Mouse (Mus musculus) kidney, embryonic 16.5 days (tissue): ENCODE measurements around the gene Kcnmb4. TPM values are rescaled to one million over a fixed set of nuclear protein-coding genes. Genes with fewer than 3 reads are reported as not detected.

Source experiments
- ATAC-seq: fragments of 200-750 bp; cut with Nextera tagmentation; 2 replicates; pipeline ENCODE4 v1.8.0; 2017; ENCODE audit warnings: moderate TSS enrichment; ENCODE audit not compliant: low FRiP score, low TSS enrichment
- H3K27ac ChIP-seq: fragments of 300-500 bp; sonication (generic); 2 replicates; pipeline ENCODE4 v1.5.1; 2014; ENCODE audit warnings: low read length
- H3K27me3 ChIP-seq: fragments of 300-500 bp; sonication (generic); 2 replicates; pipeline ENCODE4 v1.6.1; 2014; ENCODE audit warnings: low read length, control low read depth, mixed read lengths; ENCODE audit not compliant: insufficient read depth
- H3K36me3 ChIP-seq: fragments of 300-500 bp; sonication (generic); 2 replicates; pipeline ENCODE4 v1.6.1; 2014; ENCODE audit warnings: low read length, control low read depth, mixed read lengths; ENCODE audit not compliant: insufficient read depth
- H3K4me1 ChIP-seq: fragments of 300-500 bp; sonication (generic); 2 replicates; pipeline ENCODE4 v1.6.1; 2014; ENCODE audit warnings: low read length, control low read depth, mixed read lengths; ENCODE audit not compliant: insufficient read depth
- H3K4me2 ChIP-seq: fragments of 300-500 bp; sonication (generic); replicated peaks from 2 replicates; pipeline ENCODE4 v1.6.1; 2014; ENCODE audit warnings: low read depth, low read length
- H3K4me3 ChIP-seq: fragments of 300-500 bp; sonication (generic); 2 replicates; pipeline ENCODE4 v1.5.1; 2014; ENCODE audit warnings: mild to moderate bottlenecking, low read length
- H3K9ac ChIP-seq: fragments of 300-500 bp; sonication (generic); replicated peaks from 2 replicates; pipeline ENCODE4 v1.6.1; 2014; ENCODE audit warnings: low read length
- H3K9me3 ChIP-seq: fragments of 300-500 bp; sonication (generic); 2 replicates; pipeline ENCODE4 v1.6.1; 2016; ENCODE audit warnings: low read length, control low read depth
- WGBS: fragments of 180-500 bp; shearing (Covaris S2); extraction: QIAGEN DNeasy Blood & Tissue Kit; methylation state at CpG from one replicate; pipeline ENCODE4 v1.1.7; 2014; 5-methylcytosine and 5-hydroxymethylcytosine counted together
- polyA plus RNA-seq: library from polyadenylated mRNA; unstranded; fragments of >200 nt; fragmentation: Nextera tagmentation; extraction: Ambion mirVana; gene quantifications from 2 replicates; pipeline ENCODE4 v1.2.1, GENCODE M21; 2015

The Kcnmb4 gene
- polyA plus RNA-seq, 1 experiment from 2014 or later: 4.2 TPM

DNA sequence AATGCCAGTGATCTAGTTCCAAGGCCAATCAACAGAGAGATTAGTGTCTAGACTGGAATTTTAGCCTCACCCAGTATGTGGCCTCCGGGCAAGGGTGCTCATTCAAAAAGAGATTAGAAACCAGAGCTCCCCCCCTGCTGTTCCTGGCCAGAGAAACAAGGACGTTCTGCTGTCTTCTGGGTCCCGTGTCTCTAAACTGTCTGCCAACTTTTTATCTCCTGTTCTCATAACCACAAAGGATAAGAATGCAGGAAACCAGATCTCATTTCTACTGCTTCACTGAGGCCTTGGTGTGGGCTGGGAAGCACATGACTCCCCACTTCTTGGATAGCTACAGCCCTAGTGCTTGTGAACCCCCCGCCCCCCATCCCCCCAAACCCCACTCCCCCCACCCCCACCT lies 79.1 kb downstream of the Kcnmb4 start:
- ATAC-seq: no peak

DNA sequence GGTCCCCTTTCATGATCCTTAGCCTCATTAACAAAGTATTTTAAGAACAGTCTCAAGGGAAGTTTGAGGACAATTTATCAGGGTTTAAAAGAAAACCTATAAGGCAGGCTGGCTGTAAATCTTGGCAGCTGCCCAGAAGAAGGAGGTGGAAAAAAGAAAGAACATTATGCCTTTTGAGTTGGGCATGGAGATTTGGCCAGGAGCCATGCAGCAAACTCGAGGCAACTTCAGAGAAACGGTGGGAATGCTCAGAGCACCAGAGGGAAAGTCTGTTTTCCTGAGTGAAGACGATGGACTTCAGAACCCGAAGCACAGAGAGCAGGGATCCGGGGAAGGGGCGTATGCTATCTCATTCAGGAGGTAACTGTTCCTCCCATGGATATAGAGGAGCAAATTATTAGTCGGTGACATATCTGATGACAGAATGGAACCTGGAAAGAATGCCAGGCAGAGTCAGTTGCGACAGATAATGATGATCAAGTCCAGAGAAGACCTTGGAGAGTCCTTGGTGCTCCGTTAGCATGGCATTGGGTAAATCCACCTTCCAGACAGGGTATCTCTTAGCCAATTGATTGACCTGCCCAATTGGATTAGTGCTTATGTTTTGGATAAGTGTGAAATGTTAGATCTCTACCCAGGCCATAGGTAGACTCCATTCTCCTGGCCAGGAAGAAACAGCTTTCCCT lies 79.7 kb downstream of the Kcnmb4 start:
- Histone ChIP-seq H3K27ac (no peak overlapping the region), H3K9ac (no peak overlapping the region), H3K4me3 (no peak overlapping the region), H3K4me1 (peaks cover 8% of the 10 kb centered on the region; the same call in 1 of the 2 replicates), H3K9me3 (no peaks in the 10 kb centered on the region), H3K27me3 (no peaks in the 10 kb centered on the region), H3K36me3 (no peaks in the 10 kb centered on the region), H3K4me2 (no peak overlapping the region)
- ATAC-seq: no peak
- 75% methylated on average over 9 of the region's 9 CpGs for WGBS

More for the DNA sequence above, 79.1 kb downstream of the Kcnmb4 start:
- H3K4me3 ChIP-seq: no peak overlapping the region
- no peak overlapping the region for H3K4me2 ChIP-seq
- H3K36me3 ChIP-seq: no peaks in the 10 kb centered on the region
- H3K27ac ChIP-seq: no peak overlapping the region
- H3K27me3 ChIP-seq: no peaks in the 10 kb centered on the region
- H3K4me1 ChIP-seq: peaks cover 8% of the 10 kb centered on the region; the same call in 1 of the 2 replicates
- WGBS: 60% methylated on average over 4 of the region's 4 CpGs
- no peak overlapping the region for H3K9ac ChIP-seq
- no peaks in the 10 kb centered on the region for H3K9me3 ChIP-seq

GRCm38 (mm10) chr10:116388840-116389239 lies 84.8 kb downstream of the Kcnmb4 start:
- H3K4me2 ChIP-seq: no peak overlapping the region
- H3K27ac ChIP-seq: no peak overlapping the region
- H3K4me1 ChIP-seq: peaks cover 5% of the 10 kb centered on the region; the same call in 1 of the 2 replicates
- H3K4me3 ChIP-seq: no peak overlapping the region
- no peak for ATAC-seq
- H3K36me3 ChIP-seq: no peaks in the 10 kb centered on the region
- no peaks in the 10 kb centered on the region for H3K9me3 ChIP-seq
- 50% methylated on average over 6 of the region's 6 CpGs for WGBS
- no peak overlapping the region for H3K9ac ChIP-seq
- no peaks in the 10 kb centered on the region for H3K27me3 ChIP-seq

DNA sequence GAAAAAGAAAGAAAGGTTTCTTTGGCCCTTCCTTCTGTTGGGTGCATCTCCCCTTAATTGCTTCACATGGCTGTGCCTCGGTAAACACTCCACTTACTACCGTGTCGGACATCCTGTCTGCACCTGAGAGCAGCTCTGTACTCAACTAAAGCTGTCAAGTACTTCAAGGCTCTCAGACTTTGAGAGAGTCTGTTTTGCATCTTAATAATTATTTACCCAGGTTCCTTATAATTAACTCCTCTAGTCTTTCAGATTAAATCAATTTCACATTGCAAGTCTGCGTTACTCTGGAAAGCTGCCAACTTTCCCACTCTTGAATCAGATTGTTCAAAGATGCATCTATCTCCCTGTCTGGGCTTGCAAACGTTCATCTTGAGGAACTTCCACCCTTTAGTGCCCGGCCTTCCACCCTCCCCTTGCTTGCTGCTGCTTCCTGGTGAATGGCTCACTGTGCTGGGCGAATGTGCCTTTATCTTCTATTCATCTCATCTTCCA lies 87.2 kb downstream of the Kcnmb4 start:
- H3K4me3 ChIP-seq: no peak overlapping the region
- H3K36me3 ChIP-seq: no peaks in the 10 kb centered on the region
- H3K27ac ChIP-seq: no peak overlapping the region
- ATAC-seq: peak; percentile 32; the same call in 1 of the 2 replicates
- 31% methylated on average over 7 of the region's 7 CpGs for WGBS
- no peak overlapping the region for H3K9ac ChIP-seq
- no peak overlapping the region for H3K4me2 ChIP-seq
- H3K27me3 ChIP-seq: no peaks in the 10 kb centered on the region
- H3K9me3 ChIP-seq: no peaks in the 10 kb centered on the region
- H3K4me1 ChIP-seq: peaks cover 17% of the 10 kb centered on the region

DNA sequence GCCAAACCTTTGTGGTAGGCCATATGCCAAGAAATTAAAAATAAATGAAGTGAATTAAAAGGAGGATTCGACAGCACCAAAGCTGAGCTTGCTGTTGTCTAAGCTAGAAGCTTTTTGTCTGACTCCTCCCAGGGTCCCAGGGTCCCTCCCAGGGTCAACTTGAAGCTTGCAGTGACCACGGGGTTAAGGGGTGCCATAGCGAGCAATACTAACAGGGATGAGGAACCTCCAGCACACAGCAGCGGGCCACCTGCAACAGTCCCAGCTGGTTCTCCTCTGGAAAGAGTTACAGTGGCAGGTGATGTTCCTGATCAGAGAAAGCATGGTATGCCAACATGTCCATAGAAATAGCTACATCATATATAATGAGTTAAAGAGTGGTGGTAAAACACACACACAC lies 89.3 kb downstream of the Kcnmb4 start:
- Histone ChIP-seq H3K27ac (no peak overlapping the region), H3K36me3 (no peaks in the 10 kb centered on the region), H3K4me1 (peaks cover 17% of the 10 kb centered on the region), H3K4me2 (no peak overlapping the region), H3K9me3 (no peaks in the 10 kb centered on the region), H3K27me3 (no peaks in the 10 kb centered on the region), H3K4me3 (no peak overlapping the region), H3K9ac (no peak overlapping the region)
- no peak for ATAC-seq
- 68% methylated on average over 4 of the region's 4 CpGs for WGBS

- no peaks in the 10 kb centered on the region for H3K27me3 ChIP-seq
- H3K4me2 ChIP-seq: no peak overlapping the region
- WGBS: 47% methylated on average over 13 of the region's 13 CpGs
- H3K36me3 ChIP-seq: no peaks in the 10 kb centered on the region
- peak; percentile 82 for ATAC-seq
- no peaks in the 10 kb centered on the region for H3K9me3 ChIP-seq
- H3K4me3 ChIP-seq: no peak overlapping the region
- H3K9ac ChIP-seq: no peak overlapping the region; the same call in 1 of the 2 replicates
- H3K4me1 ChIP-seq: peaks cover 17% of the 10 kb centered on the region
- peak overlapping the region; percentile 52 for H3K27ac ChIP-seq
These were observed 90.6 kb downstream of the Kcnmb4 start for GRCm38 (mm10) chr10:116382826-116383685.

- H3K9me3 ChIP-seq: no peaks in the 10 kb centered on the region
- H3K4me1 ChIP-seq: no peaks in the 10 kb centered on the region
- no peak overlapping the region for H3K27ac ChIP-seq
- WGBS: 65% methylated on average over 4 of the region's 4 CpGs
- no peak overlapping the region for H3K4me3 ChIP-seq
- no peaks in the 10 kb centered on the region for H3K27me3 ChIP-seq
- no peak overlapping the region for H3K9ac ChIP-seq
- ATAC-seq: no peak
- no peak overlapping the region for H3K4me2 ChIP-seq
- no peaks in the 10 kb centered on the region for H3K36me3 ChIP-seq
These were observed 96.8 kb downstream of the Kcnmb4 start for GRCm38 (mm10) chr10:116376853-116377252.

- H3K9ac ChIP-seq: no peak overlapping the region
- no peak for ATAC-seq
- H3K27ac ChIP-seq: no peak overlapping the region
- WGBS: 91% methylated on average over 6 of the region's 6 CpGs
- H3K4me2 ChIP-seq: no peak overlapping the region
- no peak overlapping the region for H3K4me3 ChIP-seq
- no peaks in the 10 kb centered on the region for H3K9me3 ChIP-seq
- H3K36me3 ChIP-seq: no peaks in the 10 kb centered on the region
- no peaks in the 10 kb centered on the region for H3K27me3 ChIP-seq
- no peaks in the 10 kb centered on the region for H3K4me1 ChIP-seq
These were observed 99.6 kb downstream of the Kcnmb4 start for GRCm38 (mm10) chr10:116374111-116374510.

GRCm38 (mm10) chr10:116370991-116371725 lies 102.5 kb downstream of the Kcnmb4 start:
- H3K27me3 ChIP-seq: no peaks in the 10 kb centered on the region
- no peak for ATAC-seq
- H3K9ac ChIP-seq: no peak overlapping the region
- no peak overlapping the region for H3K27ac ChIP-seq
- H3K4me1 ChIP-seq: no peaks in the 10 kb centered on the region
- H3K4me2 ChIP-seq: no peak overlapping the region
- WGBS: 34% methylated on average over 6 of the region's 6 CpGs
- H3K4me3 ChIP-seq: no peak overlapping the region
- no peaks in the 10 kb centered on the region for H3K36me3 ChIP-seq
- H3K9me3 ChIP-seq: no peaks in the 10 kb centered on the region
